Mouse (Mus musculus) midbrain, embryonic 12.5 days (tissue): ENCODE data around the gene Acap2. TPM values are rescaled to one million over a fixed set of nuclear protein-coding genes. Genes with fewer than 3 reads are reported as not detected.

Source experiments
- ATAC-seq: fragments of 200-750 bp; cut with Nextera tagmentation; 2 replicates; pipeline ENCODE4 v1.8.0; 2017; ENCODE audit warnings: low read depth, moderate TSS enrichment, moderate library complexity; ENCODE audit not compliant: low FRiP score
- H3K27ac ChIP-seq: fragments of 300-500 bp; sonication (generic); replicated peaks from 2 replicates; pipeline ENCODE4 v1.5.1; 2016; ENCODE audit warnings: mild to moderate bottlenecking
- H3K27me3 ChIP-seq: fragments of 300-500 bp; sonication (generic); 2 replicates; pipeline ENCODE4 v1.6.1; 2016; ENCODE audit warnings: mild to moderate bottlenecking
- H3K36me3 ChIP-seq: fragments of 300-500 bp; sonication (generic); 2 replicates; pipeline ENCODE4 v1.6.1; 2016
- H3K4me1 ChIP-seq: fragments of 300-500 bp; sonication (generic); 2 replicates; pipeline ENCODE4 v1.6.1; 2016
- H3K4me2 ChIP-seq: fragments of 300-500 bp; sonication (generic); replicated peaks from 2 replicates; pipeline ENCODE4 v1.6.1; 2016; ENCODE audit warnings: mild to moderate bottlenecking, moderate library complexity
- H3K4me3 ChIP-seq: fragments of 300-500 bp; sonication (generic); 2 replicates; pipeline ENCODE4 v1.5.1; 2016; ENCODE audit warnings: mild to moderate bottlenecking
- H3K9ac ChIP-seq: fragments of 300-500 bp; sonication (generic); replicated peaks from 2 replicates; pipeline ENCODE4 v1.6.1; 2016; ENCODE audit warnings: mild to moderate bottlenecking, moderate library complexity
- H3K9me3 ChIP-seq: fragments of 300-500 bp; sonication (generic); 2 replicates; pipeline ENCODE4 v1.6.1; 2016; ENCODE audit warnings: mild to moderate bottlenecking
- WGBS: fragments of 180-500 bp; shearing (Covaris S2); methylation state at CpG from one replicate; pipeline ENCODE4 v1.1.7; 2016; 5-methylcytosine and 5-hydroxymethylcytosine counted together
- polyA plus RNA-seq: library from polyadenylated mRNA; unstranded; fragments of >200 nt; fragmentation: Nextera tagmentation; extraction: Ambion mirVana; gene quantifications from 2 replicates; pipeline ENCODE4 v1.2.1, GENCODE M21; 2016

The Acap2 gene
- polyA plus RNA-seq, 1 experiment from 2014 or later: 22.8 TPM

GRCm38 (mm10) chr16:31124991-31125390, 76.1 kb downstream of the Acap2 start:
- peaks cover 13% of the 10 kb centered on the region; the same call in 1 of the 2 replicates for H3K36me3 ChIP-seq
- H3K9me3 ChIP-seq: no peaks in the 10 kb centered on the region
- no peak overlapping the region for H3K9ac ChIP-seq
- no peaks in the 10 kb centered on the region for H3K4me1 ChIP-seq
- H3K27me3 ChIP-seq: no peaks in the 10 kb centered on the region
- H3K4me3 ChIP-seq: no peak overlapping the region
- H3K4me2 ChIP-seq: no peak overlapping the region
- WGBS: 69% methylated on average over 5 of the region's 5 CpGs
- no peak overlapping the region for H3K27ac ChIP-seq
- ATAC-seq: no peak

DNA sequence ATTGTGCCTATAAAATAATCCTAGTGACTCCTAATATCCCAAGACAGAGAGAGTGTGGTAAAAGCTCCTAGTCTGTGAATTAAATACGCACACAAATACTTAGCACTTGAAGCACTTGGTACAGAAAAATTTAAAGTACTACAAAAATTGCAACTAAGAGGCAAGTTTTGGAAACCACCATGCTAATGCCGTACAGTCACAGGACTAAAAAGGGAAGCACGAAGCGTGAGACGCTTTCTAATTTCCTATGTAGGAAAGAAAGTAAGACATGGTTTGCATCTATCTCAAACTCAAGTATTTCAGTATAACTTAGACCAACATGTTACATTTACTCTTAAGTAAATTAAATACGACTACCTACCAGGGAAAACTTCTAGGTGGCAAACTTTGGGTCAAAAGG, 79.4 kb downstream of the Acap2 start:
- Histone ChIP-seq H3K9me3 (no peaks in the 10 kb centered on the region), H3K9ac (no peak overlapping the region), H3K4me2 (no peak overlapping the region), H3K27ac (no peak overlapping the region), H3K4me1 (no peaks in the 10 kb centered on the region), H3K27me3 (no peaks in the 10 kb centered on the region), H3K4me3 (no peak overlapping the region), H3K36me3 (peaks cover 16% of the 10 kb centered on the region)
- 95% methylated on average over 6 of the region's 6 CpGs for WGBS
- no peak for ATAC-seq

- no peaks in the 10 kb centered on the region for H3K9me3 ChIP-seq
- no peak overlapping the region for H3K4me2 ChIP-seq
- H3K27me3 ChIP-seq: no peaks in the 10 kb centered on the region
- no peaks in the 10 kb centered on the region for H3K4me1 ChIP-seq
- peaks cover 34% of the 10 kb centered on the region for H3K36me3 ChIP-seq
- ATAC-seq: no peak
- no peak overlapping the region for H3K4me3 ChIP-seq
- no peak overlapping the region for H3K27ac ChIP-seq
- H3K9ac ChIP-seq: no peak overlapping the region
These were observed 87.4 kb downstream of the Acap2 start for GRCm38 (mm10) chr16:31113596-31113995.

- peaks cover 36% of the 10 kb centered on the region for H3K36me3 ChIP-seq
- H3K4me2 ChIP-seq: no peak overlapping the region
- H3K27me3 ChIP-seq: no peaks in the 10 kb centered on the region
- H3K27ac ChIP-seq: no peak overlapping the region
- no peak overlapping the region for H3K4me3 ChIP-seq
- 85% methylated on average over 2 of the region's 2 CpGs for WGBS
- no peaks in the 10 kb centered on the region for H3K4me1 ChIP-seq
- no peak overlapping the region for H3K9ac ChIP-seq
- ATAC-seq: no peak
- H3K9me3 ChIP-seq: no peaks in the 10 kb centered on the region
These were observed 99.7 kb downstream of the Acap2 start for GRCm38 (mm10) chr16:31101352-31101751.

- ATAC-seq: no peak
- Histone ChIP-seq H3K4me2 (no peak overlapping the region), H3K9me3 (no peaks in the 10 kb centered on the region), H3K9ac (no peak overlapping the region), H3K36me3 (peaks cover 30% of the 10 kb centered on the region), H3K27me3 (no peaks in the 10 kb centered on the region), H3K27ac (no peak overlapping the region), H3K4me1 (no peaks in the 10 kb centered on the region), H3K4me3 (no peak overlapping the region)
- WGBS: 91% methylated on average over 1 of the region's 1 CpGs
These were observed 101.1 kb downstream of the Acap2 start for GRCm38 (mm10) chr16:31099906-31100305.

DNA sequence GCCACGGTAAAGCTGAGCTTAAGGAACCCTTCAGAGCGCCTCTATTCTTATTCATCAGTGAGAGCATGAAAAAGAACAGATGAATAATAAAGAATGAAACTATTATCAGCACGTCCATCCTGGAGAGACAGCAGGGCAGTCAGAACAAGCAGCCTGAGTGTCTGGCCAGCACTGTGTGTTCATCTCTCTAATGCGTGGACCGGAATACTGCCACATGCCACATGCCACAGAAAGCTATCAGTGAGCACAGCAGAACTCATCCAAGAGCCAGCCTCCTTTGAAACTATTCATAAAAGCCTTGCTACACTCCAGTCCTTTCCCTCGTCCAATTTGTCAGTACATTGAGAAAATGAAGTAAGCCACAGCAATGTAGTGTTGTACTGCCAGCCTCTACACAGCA, 107.0 kb downstream of the Acap2 start:
- no peak for ATAC-seq
- no peak overlapping the region for H3K4me2 ChIP-seq
- no peak overlapping the region for H3K4me3 ChIP-seq
- no peak overlapping the region for H3K27ac ChIP-seq
- WGBS: 48% methylated on average over 6 of the region's 6 CpGs
- H3K9me3 ChIP-seq: no peaks in the 10 kb centered on the region
- H3K9ac ChIP-seq: no peak overlapping the region
- no peaks in the 10 kb centered on the region for H3K27me3 ChIP-seq
- H3K4me1 ChIP-seq: 0 out of 2 replicates have a peak, but pooled peaks cover 3% of the 10 kb centered on the region
- H3K36me3 ChIP-seq: no peaks in the 10 kb centered on the region

DNA sequence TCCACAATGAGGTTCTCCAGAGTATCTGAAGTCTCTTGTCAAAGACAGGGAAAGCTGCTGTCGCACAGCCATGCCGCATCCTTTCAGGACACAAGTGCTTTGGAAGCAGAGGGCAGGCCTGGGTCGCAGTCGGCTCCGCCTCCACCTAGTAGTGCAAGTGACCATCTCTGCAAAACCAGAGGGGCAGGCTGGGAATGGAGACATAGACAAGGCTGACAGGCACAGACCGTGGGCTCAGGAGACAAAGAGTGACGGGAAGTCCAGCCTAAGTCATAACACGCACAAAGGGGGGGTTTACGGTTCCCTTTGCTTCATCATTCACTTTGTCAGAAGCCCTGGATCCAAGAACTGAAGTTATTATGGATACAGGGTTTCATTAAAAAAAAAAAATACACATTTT, 107.9 kb downstream of the Acap2 start:
- 31% methylated on average over 9 of the region's 9 CpGs for WGBS
- Histone ChIP-seq H3K27me3 (no peaks in the 10 kb centered on the region), H3K27ac (no peak overlapping the region), H3K9me3 (no peaks in the 10 kb centered on the region), H3K36me3 (no peaks in the 10 kb centered on the region), H3K4me1 (0 out of 2 replicates have a peak, but pooled peaks cover 3% of the 10 kb centered on the region), H3K4me3 (no peak overlapping the region), H3K9ac (no peak overlapping the region), H3K4me2 (no peak overlapping the region)
- ATAC-seq: no peak

- Histone ChIP-seq H3K27me3 (no peaks in the 10 kb centered on the region), H3K4me3 (peak overlapping the region; percentile 62; the same call in 1 of the 2 replicates), H3K9me3 (no peaks in the 10 kb centered on the region), H3K27ac (no peak overlapping the region), H3K9ac (no peak overlapping the region), H3K4me2 (peak overlapping the region; percentile 98), H3K4me1 (peaks cover 15% of the 10 kb centered on the region), H3K36me3 (no peaks in the 10 kb centered on the region)
- WGBS: 67% methylated on average over 6 of the region's 6 CpGs
- ATAC-seq: no peak
These were observed 119.2 kb downstream of the Acap2 start for GRCm38 (mm10) chr16:31081891-31082290.

DNA sequence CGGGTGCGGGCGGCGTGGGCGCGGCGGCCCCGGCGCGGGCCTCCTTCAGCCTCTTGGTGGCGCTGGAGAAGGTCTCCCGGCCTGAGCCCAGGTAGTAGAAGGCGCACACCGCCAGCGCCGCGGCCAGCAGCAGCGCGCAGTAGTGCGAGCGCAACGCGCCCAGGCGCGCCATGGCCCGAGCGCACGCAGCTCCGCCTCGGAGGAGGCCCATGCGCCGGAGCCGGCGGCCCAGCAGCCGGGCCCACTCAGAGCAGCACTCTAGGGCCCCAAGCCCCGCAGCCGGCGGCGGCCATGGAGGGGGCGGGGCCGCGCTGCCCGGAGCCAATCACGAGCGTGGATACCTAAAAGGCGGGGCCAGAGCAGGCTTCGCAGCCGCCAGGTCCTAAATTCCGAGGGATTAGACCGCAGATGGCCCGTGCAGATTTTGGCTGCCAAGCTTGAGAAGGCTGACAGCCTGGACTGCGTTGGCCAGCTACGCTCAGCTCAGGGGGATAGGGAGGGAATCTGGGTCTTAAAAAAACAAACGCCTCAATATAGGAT, 119.8 kb downstream of the Acap2 start, which contains the start of gene Xxylt1:
Gene Xxylt1 (minus strand): TSS at position 308 of the 540 bp plus-strand sequence.
- Histone ChIP-seq H3K27ac (peak within 1 kb of the TSS; percentile 83), H3K9me3 (no peaks in the 10 kb centered on the region), H3K36me3 (no peaks in the 10 kb centered on the region), H3K27me3 (no peaks in the 10 kb centered on the region), H3K4me3 (peak within 1 kb of the TSS; percentile 62), H3K4me2 (peak within 1 kb of the TSS; percentile 98), H3K4me1 (peaks cover 15% of the 10 kb centered on the region), H3K9ac (peak within 1 kb of the TSS; percentile 76)
- WGBS: under 1% methylated on average over 47 of the region's 54 CpGs
- peak; percentile 99 for ATAC-seq

- WGBS: under 1% methylated on average over 36 of the region's 36 CpGs
- Histone ChIP-seq H3K4me2 (peak overlapping the region; percentile 98), H3K27me3 (no peaks in the 10 kb centered on the region), H3K9me3 (no peaks in the 10 kb centered on the region), H3K27ac (peak overlapping the region; percentile 83), H3K4me3 (peak overlapping the region; percentile 62), H3K4me1 (peaks cover 15% of the 10 kb centered on the region), H3K9ac (peak overlapping the region; percentile 76), H3K36me3 (no peaks in the 10 kb centered on the region)
- ATAC-seq: peak; percentile 67
These were observed 120.4 kb downstream of the Acap2 start for GRCm38 (mm10) chr16:31080573-31081051.

DNA sequence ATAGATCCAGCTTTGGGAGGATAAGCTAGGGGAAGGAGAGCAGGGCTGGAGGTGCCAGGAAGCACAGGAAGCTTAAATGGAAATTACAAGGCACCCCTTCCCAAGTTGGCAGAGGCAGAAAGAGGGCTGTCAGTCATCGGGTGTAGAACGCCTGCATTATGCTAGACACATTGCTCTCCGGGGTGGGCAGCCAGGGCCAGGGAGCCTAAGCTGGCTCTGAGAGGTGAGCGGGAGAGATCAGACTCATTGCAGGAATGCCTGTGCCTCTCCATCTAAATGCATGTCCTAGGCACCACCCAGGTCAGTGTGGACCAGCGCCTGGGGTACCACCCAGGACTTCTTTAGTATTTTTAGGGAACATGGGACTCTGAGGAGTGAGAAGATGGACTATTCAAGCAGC, 123.6 kb downstream of the Acap2 start:
- H3K4me2 ChIP-seq: no peak overlapping the region
- no peak overlapping the region for H3K27ac ChIP-seq
- 90% methylated on average over 5 of the region's 5 CpGs for WGBS
- ATAC-seq: no peak
- H3K9me3 ChIP-seq: no peaks in the 10 kb centered on the region
- H3K9ac ChIP-seq: no peak overlapping the region
- H3K4me3 ChIP-seq: no peak overlapping the region
- H3K4me1 ChIP-seq: peaks cover 15% of the 10 kb centered on the region
- H3K36me3 ChIP-seq: no peaks in the 10 kb centered on the region
- no peaks in the 10 kb centered on the region for H3K27me3 ChIP-seq

DNA sequence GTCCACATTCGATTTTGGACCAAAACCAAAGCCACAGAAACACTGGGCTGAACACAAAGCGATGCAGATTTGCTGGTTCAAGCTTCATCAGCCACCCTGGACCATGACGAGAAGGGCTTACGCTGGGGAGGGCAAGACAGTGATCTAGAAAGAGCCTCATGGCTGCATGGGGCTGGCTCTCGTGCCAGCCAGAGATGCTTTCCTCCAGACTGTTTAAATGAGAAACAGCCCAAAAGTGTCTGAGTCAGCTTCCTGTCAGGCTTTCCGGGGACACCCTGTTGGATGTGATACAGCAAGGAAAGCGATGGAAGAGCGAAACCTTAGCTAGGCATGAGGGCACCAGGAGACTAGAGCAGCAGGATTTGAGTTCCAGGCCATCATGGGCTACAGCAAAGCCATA, 124.6 kb downstream of the Acap2 start:
- peaks cover 11% of the 10 kb centered on the region; the same call in 1 of the 2 replicates for H3K4me1 ChIP-seq
- H3K4me2 ChIP-seq: no peak overlapping the region
- no peaks in the 10 kb centered on the region for H3K27me3 ChIP-seq
- H3K4me3 ChIP-seq: no peak overlapping the region
- no peak overlapping the region for H3K9ac ChIP-seq
- H3K36me3 ChIP-seq: no peaks in the 10 kb centered on the region
- WGBS: 88% methylated on average over 8 of the region's 8 CpGs
- H3K27ac ChIP-seq: no peak overlapping the region
- no peak for ATAC-seq
- H3K9me3 ChIP-seq: no peaks in the 10 kb centered on the region
